Mouse (Mus musculus): ENCODE measurements around the gene Klf7.

- TF ChIP-seq GATA1 (IDR thresholded peaks at IDR 0.05; ENCODE audit: low read depth, low read length) (no peak), E2F4 (IDR thresholded peaks at IDR 0.05; ENCODE audit: borderline replicate concordance, low read depth, low read length) (no peak), POLR2A (IDR thresholded peaks at IDR 0.05; ENCODE audit: control insufficient read depth in 1 of 2, insufficient read depth in 1 of 2, low read depth in 1 of 2, low read length in 2 of 2, poor library complexity in 1 of 2) (no peak), BHLHE40 (IDR thresholded peaks at IDR 0.05; ENCODE audit: borderline replicate concordance, low read depth, low read length) (no peak), EP300 (IDR thresholded peaks at IDR 0.05; ENCODE audit: low read depth in 1 of 2, low read length in 2 of 2) (no peak), CTCF (IDR thresholded peaks at IDR 0.05 in 2 of 3, conservative IDR thresholded peaks at IDR 0.05 in 1 of 3; ENCODE audit: control insufficient read depth in 1 of 3, insufficient read depth in 1 of 3, low read depth in 2 of 3, low read length in 3 of 3, poor library complexity in 1 of 3, severe bottlenecking in 1 of 3) (no peak), CHD2 (IDR thresholded peaks at IDR 0.05; ENCODE audit: low read length) (no peak), USF1 (IDR thresholded peaks at IDR 0.05; ENCODE audit: low read depth, low read length) (no peak), ZMIZ1 (IDR thresholded peaks at IDR 0.05; ENCODE audit: low read depth, low read length) (no peak), HCFC1 (IDR thresholded peaks at IDR 0.05; ENCODE audit: low read depth, low read length) (no peak), MAX (IDR thresholded peaks at IDR 0.05; ENCODE audit: low read length) (no peak), POLR2AphosphoS5 (IDR thresholded peaks at IDR 0.05; ENCODE audit: borderline replicate concordance, low read depth, low read length) (no peak)
Measured at GRCm38 (mm10) chr1:64056541-64056940, 65.5 kb downstream of the Klf7 start.

Measured in MEL (cell line).